Mouse (Mus musculus) lung, postnatal 0 days (tissue): Measurements from ENCODE around the gene Rasgrf2.

Experiments used
- CTCF ChIP-seq: IDR thresholded peaks from 2 replicates; pipeline ENCODE4 v1.5.1; 2016; ENCODE audit warnings: antibody characterized with exemption, mild to moderate bottlenecking
- EP300 ChIP-seq: IDR thresholded peaks from 2 replicates; pipeline ENCODE4 v1.6.1; 2016; ENCODE audit warnings: antibody characterized with exemption, mild to moderate bottlenecking, control low read depth

GRCm38 (mm10) chr13:91974154-91974553 lies 157.3 kb downstream of the Rasgrf2 start:
- TF ChIP-seq EP300 (no peak), CTCF (no peak)
